Mouse (Mus musculus): ENCODE measurements around the gene Rhov. TPM values are rescaled to one million over a fixed set of nuclear protein-coding genes. Genes with fewer than 3 reads are reported as not detected.
A peak's percentile ranks its signal among the peaks of the same experiment; 100 is the strongest.

Rhov gene
- polyA plus RNA-seq, 1 experiment = not detected

DNA sequence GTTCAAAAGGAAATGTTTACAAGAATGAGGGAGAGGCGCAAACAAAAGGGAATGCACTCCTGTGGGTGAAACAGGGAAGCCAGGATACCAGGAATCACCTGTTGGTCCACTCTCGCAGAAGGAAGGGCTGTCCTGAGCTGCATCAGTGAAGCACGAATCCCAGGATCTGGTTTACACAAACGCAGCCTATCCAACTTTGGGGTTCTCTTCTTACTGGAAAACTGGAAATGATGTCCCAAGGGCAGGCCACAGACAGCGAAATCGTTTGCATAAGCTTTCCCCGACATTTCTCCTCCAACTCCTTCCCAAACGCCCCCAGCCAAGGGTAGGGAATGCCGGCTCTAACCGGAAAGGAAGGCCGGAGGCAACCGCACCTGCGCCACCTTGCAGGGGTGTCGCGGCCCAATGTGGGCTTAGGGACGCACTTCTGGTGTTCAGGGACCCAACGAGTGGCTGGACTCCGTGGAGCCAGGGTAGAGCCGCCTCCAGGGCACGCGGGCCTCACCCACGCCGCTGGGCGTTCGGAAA, 34.3 kb downstream of the Rhov start:
- H3K36me3 ChIP-seq (ENCODE audit: control insufficient read depth) = no peaks in the 10 kb centered on the region
- peaks cover 79% of the 10 kb centered on the region for H3K27me3 ChIP-seq (ENCODE audit: control insufficient read depth)
- peak overlapping the region; percentile 32 for H3K4me3 ChIP-seq (replicated peaks)
- peaks cover 3% of the 10 kb centered on the region; the same call in 1 of the 2 replicates for H3K9me3 ChIP-seq (ENCODE audit: control insufficient read depth, low read length)
- H3K4me1 ChIP-seq (ENCODE audit: control insufficient read depth) = peaks cover 5% of the 10 kb centered on the region
- TF ChIP-seq TAL1 (IDR thresholded peaks at IDR 0.05; ENCODE audit: low read length) = no peak
- TF ChIP-seq GATA1 (IDR thresholded peaks at IDR 0.05; ENCODE audit: low read length) = no peak

- peaks cover 21% of the 10 kb centered on the region for H3K27me3 ChIP-seq (ENCODE audit: control insufficient read depth)
- TF ChIP-seq GATA1 (IDR thresholded peaks at IDR 0.05; ENCODE audit: low read length) (no peak), TAL1 (IDR thresholded peaks at IDR 0.05; ENCODE audit: low read length) (no peak)
Measured at GRCm38 (mm10) chr2:119229775-119230704, 41.0 kb downstream of the Rhov start, which contains the start of gene Ppp1r14d. Ppp1r14d (minus strand) TSS chr2:119229906.

More at GRCm38 (mm10) chr2:119229775-119230704, 41.0 kb downstream of the Rhov start, which contains the start of gene Ppp1r14d:
- no peaks in the 10 kb centered on the region for H3K4me1 ChIP-seq (ENCODE audit: control insufficient read depth)
- no peak within 1 kb of the TSS for H3K4me3 ChIP-seq (replicated peaks)
- no peaks in the 10 kb centered on the region for H3K36me3 ChIP-seq (ENCODE audit: control insufficient read depth)
- H3K9me3 ChIP-seq (ENCODE audit: control insufficient read depth, low read length) = no peaks in the 10 kb centered on the region

Other genes starting within 250 kb of the Rhov start
- gene Ccdc32, start 241.9 kb downstream of the Rhov start, polyA plus RNA-seq (2012) = 0.69 and 0.75 TPM in 2 replicates
- 0.03 and 0.09 TPM in 2 replicates for gene Rpusd2, start 236.5 kb downstream of the Rhov start, polyA plus RNA-seq (2012)
- 0.18 and 0.37 TPM in 2 replicates for gene Knl1, start 224.2 kb downstream of the Rhov start, polyA plus RNA-seq (2012)
- gene Rad51, start 158.5 kb downstream of the Rhov start, polyA plus RNA-seq (2012) = 2.7 and 4.3 TPM in 2 replicates
- 4.4 and 6.3 TPM in 2 replicates for gene Rmdn3, start 114.2 kb downstream of the Rhov start, polyA plus RNA-seq (2012)
- gene Gchfr, start 103.5 kb downstream of the Rhov start, polyA plus RNA-seq (2012) = 0.20 and 0.22 TPM in 2 replicates
- not detected in 2 replicates for gene Gm14137, start 96.8 kb downstream of the Rhov start, polyA plus RNA-seq (2012)
- 1.1 and 1.9 TPM in 2 replicates for gene Zfyve19, start 62.7 kb downstream of the Rhov start, polyA plus RNA-seq (2012)
- gene Dnajc17, start 62.5 kb downstream of the Rhov start, polyA plus RNA-seq (2012) = 3.9 and 5.5 TPM in 2 replicates
- not detected in 2 replicates for gene Ppp1r14d, start 41.4 kb downstream of the Rhov start, polyA plus RNA-seq (2012)
- 0.02 TPM in 1 of 2 replicates, not detected in the other for gene Spint1, start 33.9 kb downstream of the Rhov start, polyA plus RNA-seq (2012)
- gene Vps18, start 17.5 kb upstream of the Rhov start, polyA plus RNA-seq (2012) = 0.60 and 0.73 TPM in 2 replicates
- gene Dll4, start 54.5 kb upstream of the Rhov start, polyA plus RNA-seq (2012) = 0.04 and 0.05 TPM in 2 replicates
- 3.1 and 7.6 TPM in 2 replicates for gene Chac1, start 80.0 kb upstream of the Rhov start, polyA plus RNA-seq (2012)
- 0.22 and 0.26 TPM in 2 replicates for gene Ino80, start 206.4 kb upstream of the Rhov start, polyA plus RNA-seq (2012)

Data from erythroblast, embryonic 14.5 days (primary cell).